ENCODE assay signal across 8 mouse cellular contexts in genomic region chr9:95813721-95814531, GRCm38 (mm10). TPM values are rescaled to one million over a fixed set of nuclear protein-coding genes. Genes with fewer than 3 reads are reported as not detected.
DNase-seq lines count a peak whose midpoint lies in the region; ATAC-seq and TF ChIP-seq lines count a peak whose summit lies in the region.

No protein-coding gene starts in this region.

- H3K9me3 ChIP-seq in embryonic facial prominence, embryonic 15.5 days (replicated peaks) = no peaks in the 10 kb centered on the region
- no peaks in the 10 kb centered on the region for H3K9me3 ChIP-seq in intestine, postnatal 0 days (ENCODE audit: control insufficient read depth)
- H3K9me3 ChIP-seq in neural tube, embryonic 11.5 days (ENCODE audit: control insufficient read depth, low read length) = no peaks in the 10 kb centered on the region; the same call in 1 of the 2 replicates

- 0 out of 2 replicates have a peak, but pooled peaks have one; percentile 47 for ATAC-seq in embryonic facial prominence, embryonic 15.5 days (ENCODE audit: insufficient number of reproducible peaks, low FRiP score, low TSS enrichment, low read depth)
- ATAC-seq in intestine, postnatal 0 days = no peak
- ATAC-seq in neural tube, embryonic 11.5 days (ENCODE audit: insufficient read depth, low FRiP score, low TSS enrichment) = peak; percentile 81

- H3K4me1 ChIP-seq in embryonic facial prominence, embryonic 15.5 days = peaks cover 9% of the 10 kb centered on the region; the same call in 1 of the 2 replicates
- no peaks in the 10 kb centered on the region; the same call in 1 of the 2 replicates for H3K4me1 ChIP-seq in intestine, postnatal 0 days (replicated peaks; ENCODE audit: control insufficient read depth, insufficient read depth, low read length)
- H3K4me1 ChIP-seq in neural tube, embryonic 11.5 days (ENCODE audit: control insufficient read depth, insufficient read depth, low read length) = peaks cover 6% of the 10 kb centered on the region; the same call in 1 of the 2 replicates

- H3K4me3 ChIP-seq in layer of hippocampus, adult 2 months = no peak overlapping the region
- no peak overlapping the region for H3K4me3 ChIP-seq in embryonic facial prominence, embryonic 15.5 days (replicated peaks)
- H3K4me3 ChIP-seq in intestine, postnatal 0 days (ENCODE audit: low read depth, low read length) = peak overlapping the region; percentile 34
- H3K4me3 ChIP-seq in neural tube, embryonic 11.5 days (ENCODE audit: low read depth, low read length) = no peak overlapping the region

- DNase-seq in layer of hippocampus, adult 2 months (ENCODE audit: low spot score in 2 of 2) = no peak
- no peak for DNase-seq in layer of hippocampus, adult 18-20 months (ENCODE audit: low spot score in 2 of 2)
- peak; percentile 54 for DNase-seq in neural tube, embryonic 11.5 days (ENCODE audit: low spot score)
- no peak for DNase-seq in cerebellum, postnatal 25 days
- DNase-seq in left cerebral cortex, postnatal 14 days (ENCODE audit: low spot score in 2 of 2) = no peak
- DNase-seq in right cerebral cortex, adult 2 months (ENCODE audit: low spot score in 2 of 2) = no peak

- intact Hi-C loops in left cerebral cortex, postnatal 14 days (cut with DNase I) = no loop called here

- no peaks in the 10 kb centered on the region for H3K27me3 ChIP-seq in embryonic facial prominence, embryonic 15.5 days
- no peaks in the 10 kb centered on the region for H3K27me3 ChIP-seq in intestine, postnatal 0 days (replicated peaks; ENCODE audit: control insufficient read depth, insufficient read depth, low read length)
- H3K27me3 ChIP-seq in neural tube, embryonic 11.5 days (ENCODE audit: control insufficient read depth, insufficient read depth, low read length) = no peaks in the 10 kb centered on the region

- no peaks in the 10 kb centered on the region for H3K36me3 ChIP-seq in embryonic facial prominence, embryonic 15.5 days
- H3K36me3 ChIP-seq in intestine, postnatal 0 days (ENCODE audit: control insufficient read depth, insufficient read depth) = no peaks in the 10 kb centered on the region
- no peaks in the 10 kb centered on the region for H3K36me3 ChIP-seq in neural tube, embryonic 11.5 days (ENCODE audit: control insufficient read depth, insufficient read depth, low read length)

- no peak overlapping the region for H3K4me2 ChIP-seq in embryonic facial prominence, embryonic 15.5 days (replicated peaks)
- peak overlapping the region; percentile 54 for H3K4me2 ChIP-seq in intestine, postnatal 0 days (replicated peaks; ENCODE audit: low read depth)
- H3K4me2 ChIP-seq in neural tube, embryonic 11.5 days (ENCODE audit: low read depth) = peak overlapping the region; percentile 7

- no peak overlapping the region for H3K9ac ChIP-seq in embryonic facial prominence, embryonic 15.5 days
- peak overlapping the region; percentile 52 for H3K9ac ChIP-seq in intestine, postnatal 0 days (ENCODE audit: low read depth, low read length)
- no peak overlapping the region for H3K9ac ChIP-seq in neural tube, embryonic 11.5 days (ENCODE audit: low read length)

- WGBS in embryonic facial prominence, embryonic 15.5 days = 39% methylated on average over 20 of the region's 20 CpGs
- 58% methylated on average over 20 of the region's 20 CpGs for WGBS in intestine, postnatal 0 days
- WGBS in neural tube, embryonic 11.5 days = 53% methylated on average over 20 of the region's 20 CpGs

- TF ChIP-seq CTCF in layer of hippocampus, adult 2 months (conservative IDR thresholded peaks at IDR 0.05) = no peak
- no peak; the same call in 1 of the 2 replicates for TF ChIP-seq CTCF in intestine, postnatal 0 days (IDR thresholded peaks at IDR 0.05; ENCODE audit: low read depth)

- peak overlapping the region; percentile 78 for H3K27ac ChIP-seq in layer of hippocampus, adult 2 months
- H3K27ac ChIP-seq in embryonic facial prominence, embryonic 15.5 days (replicated peaks) = no peak overlapping the region
- H3K27ac ChIP-seq in intestine, postnatal 0 days (ENCODE audit: low read depth, low read length) = peak overlapping the region; percentile 94
- peak overlapping the region; percentile 64 for H3K27ac ChIP-seq in neural tube, embryonic 11.5 days (ENCODE audit: low read depth, low read length)

RNA-seq across cellular contexts. Expression of gene Pls1, which starts 31.2 kb away (rescaled TPM):
- 10 to 100 TPM in 1 of 2 experiments, 1 to 10 TPM in 1; 9.2 to 12.3 TPM for total RNA-seq in layer of hippocampus, adult 2 months (2021)
- 10 to 100 TPM; 12.9 to 14.4 TPM for total RNA-seq in layer of hippocampus, adult 18-20 months (2021)
- polyA plus RNA-seq in embryonic facial prominence, embryonic 15.5 days (2015; fragmentation: Nextera tagmentation; extraction: Ambion mirVana) = 4.6 and 6.1 TPM in 2 replicates
- 512 and 547 TPM in 2 replicates for polyA plus RNA-seq in intestine, postnatal 0 days (2015; fragmentation: Nextera tagmentation; extraction: Ambion mirVana)
- 3.5 and 5.8 TPM in 2 replicates for polyA plus RNA-seq in neural tube, embryonic 11.5 days (2014; fragmentation: Nextera tagmentation; extraction: Ambion mirVana)
- total RNA-seq in left cerebral cortex, postnatal 14 days (2021) = 1 to 10 TPM; 4.3 to 4.6 TPM

RNA-seq across cellular contexts. Expression of gene Atr, which starts 43.5 kb away (rescaled TPM):
- 10 to 100 TPM; 11.8 to 13.4 TPM for total RNA-seq in layer of hippocampus, adult 2 months (2021)
- total RNA-seq in layer of hippocampus, adult 18-20 months (2021) = 10 to 100 TPM; 10.1 to 10.8 TPM
- polyA plus RNA-seq in embryonic facial prominence, embryonic 15.5 days (2015; fragmentation: Nextera tagmentation; extraction: Ambion mirVana) = 12.5 and 13.2 TPM in 2 replicates
- polyA plus RNA-seq in intestine, postnatal 0 days (2015; fragmentation: Nextera tagmentation; extraction: Ambion mirVana) = 4.3 and 5.0 TPM in 2 replicates
- 17.7 and 21.0 TPM in 2 replicates for polyA plus RNA-seq in neural tube, embryonic 11.5 days (2014; fragmentation: Nextera tagmentation; extraction: Ambion mirVana)
- 10 to 100 TPM; 11.0 to 11.5 TPM for total RNA-seq in left cerebral cortex, postnatal 14 days (2021)
